Mouse (Mus musculus) bone marrow macrophage, adult 2 months (primary cell): ENCODE data around the gene Agpat2. TPM values are rescaled to one million over a fixed set of nuclear protein-coding genes. Genes with fewer than 3 reads are reported as not detected.

Experiments
- H3K27ac ChIP-seq: 2 replicates; pipeline ENCODE4 v1.5.1; 2012; ENCODE audit warnings: low read depth, low read length; ENCODE audit not compliant: insufficient read depth
- H3K4me1 ChIP-seq: 2 replicates; pipeline ENCODE4 v1.6.1; 2012; ENCODE audit warnings: low read length; ENCODE audit not compliant: control insufficient read depth, insufficient read depth
- H3K4me3 ChIP-seq: 2 replicates; pipeline ENCODE4 v1.5.1; 2012; ENCODE audit warnings: mild to moderate bottlenecking, low read length, moderate library complexity; ENCODE audit not compliant: insufficient read depth
- CTCF ChIP-seq: IDR thresholded peaks from 2 replicates; pipeline ENCODE4 v1.5.1; 2012; ENCODE audit warnings: low read depth, mild to moderate bottlenecking, low read length, moderate library complexity
- POLR2A ChIP-seq: IDR thresholded peaks from 2 replicates; pipeline ENCODE4 v1.6.1; 2012; ENCODE audit warnings: mild to moderate bottlenecking, low read depth, low read length, borderline replicate concordance
- polyA plus RNA-seq: library from polyadenylated mRNA; stranded (reverse); fragments of >200 nt; gene quantifications from 2 replicates; pipeline ENCODE4 v1.2.4, GENCODE M21; 2012; ENCODE audit not compliant: missing spikeins, insufficient read depth, insufficient read length

Agpat2 gene
- polyA plus RNA-seq, 1 experiment = 35.3 TPM

- TF ChIP-seq POLR2A = no peak
- TF ChIP-seq CTCF = no peak
- H3K4me1 ChIP-seq = peaks cover 2% of the 10 kb centered on the region; the same call in 1 of the 2 replicates
- no peak overlapping the region for H3K27ac ChIP-seq
- H3K4me3 ChIP-seq = no peak overlapping the region
Observed at GRCm38 (mm10) chr2:26622984-26623383, 18.8 kb upstream of the Agpat2 start.

GRCm38 (mm10) chr2:26621246-26621645 is 17.0 kb upstream of the Agpat2 start:
- no peak for TF ChIP-seq CTCF
- TF ChIP-seq POLR2A = no peak
- Histone ChIP-seq H3K4me3 (no peak overlapping the region), H3K4me1 (no peaks in the 10 kb centered on the region), H3K27ac (no peak overlapping the region)

GRCm38 (mm10) chr2:26617928-26618327 is 13.7 kb upstream of the Agpat2 start:
- no peak for TF ChIP-seq POLR2A
- TF ChIP-seq CTCF = no peak
- no peak overlapping the region for H3K27ac ChIP-seq
- no peaks in the 10 kb centered on the region for H3K4me1 ChIP-seq
- H3K4me3 ChIP-seq = no peak overlapping the region

- Histone ChIP-seq H3K4me3 (no peak overlapping the region), H3K27ac (no peak overlapping the region), H3K4me1 (no peaks in the 10 kb centered on the region)
- TF ChIP-seq CTCF (no peak), POLR2A (no peak)
Observed at GRCm38 (mm10) chr2:26617331-26617730, 13.1 kb upstream of the Agpat2 start.

GRCm38 (mm10) chr2:26615459-26616124 is 11.4 kb upstream of the Agpat2 start:
- no peaks in the 10 kb centered on the region for H3K4me1 ChIP-seq
- TF ChIP-seq CTCF (no peak), POLR2A (no peak)
- no peak overlapping the region for H3K4me3 ChIP-seq
- no peak overlapping the region for H3K27ac ChIP-seq

GRCm38 (mm10) chr2:26614903-26615302 is 10.7 kb upstream of the Agpat2 start:
- TF ChIP-seq POLR2A (no peak), CTCF (no peak)
- Histone ChIP-seq H3K4me3 (no peak overlapping the region), H3K27ac (no peak overlapping the region), H3K4me1 (no peaks in the 10 kb centered on the region)

- H3K4me1 ChIP-seq = no peaks in the 10 kb centered on the region
- no peak overlapping the region for H3K27ac ChIP-seq
- H3K4me3 ChIP-seq = no peak overlapping the region
- TF ChIP-seq CTCF = no peak
- no peak for TF ChIP-seq POLR2A
Observed at GRCm38 (mm10) chr2:26611896-26612295, 7.7 kb upstream of the Agpat2 start.

GRCm38 (mm10) chr2:26611054-26611453 is 6.8 kb upstream of the Agpat2 start:
- H3K27ac ChIP-seq = no peak overlapping the region
- H3K4me1 ChIP-seq = no peaks in the 10 kb centered on the region
- TF ChIP-seq CTCF (no peak), POLR2A (no peak)
- no peak overlapping the region for H3K4me3 ChIP-seq

- Histone ChIP-seq H3K27ac (no peak overlapping the region), H3K4me1 (no peaks in the 10 kb centered on the region), H3K4me3 (no peak overlapping the region)
- TF ChIP-seq POLR2A (no peak), CTCF (no peak)
Observed at GRCm38 (mm10) chr2:26610526-26610925, 6.3 kb upstream of the Agpat2 start.

- H3K27ac ChIP-seq = no peak overlapping the region
- peaks cover 3% of the 10 kb centered on the region; the same call in 1 of the 2 replicates for H3K4me1 ChIP-seq
- no peak overlapping the region for H3K4me3 ChIP-seq
- TF ChIP-seq CTCF = no peak
- no peak for TF ChIP-seq POLR2A
Observed at GRCm38 (mm10) chr2:26609261-26609661, 5.0 kb upstream of the Agpat2 start.

GRCm38 (mm10) chr2:26608781-26609180 is 4.6 kb upstream of the Agpat2 start:
- no peak for TF ChIP-seq POLR2A
- H3K4me3 ChIP-seq = no peak overlapping the region
- H3K27ac ChIP-seq = no peak overlapping the region
- peaks cover 3% of the 10 kb centered on the region; the same call in 1 of the 2 replicates for H3K4me1 ChIP-seq
